Mouse (Mus musculus): ENCODE measurements around the gene Cacna1s.

Gene Cacna1s

DNA sequence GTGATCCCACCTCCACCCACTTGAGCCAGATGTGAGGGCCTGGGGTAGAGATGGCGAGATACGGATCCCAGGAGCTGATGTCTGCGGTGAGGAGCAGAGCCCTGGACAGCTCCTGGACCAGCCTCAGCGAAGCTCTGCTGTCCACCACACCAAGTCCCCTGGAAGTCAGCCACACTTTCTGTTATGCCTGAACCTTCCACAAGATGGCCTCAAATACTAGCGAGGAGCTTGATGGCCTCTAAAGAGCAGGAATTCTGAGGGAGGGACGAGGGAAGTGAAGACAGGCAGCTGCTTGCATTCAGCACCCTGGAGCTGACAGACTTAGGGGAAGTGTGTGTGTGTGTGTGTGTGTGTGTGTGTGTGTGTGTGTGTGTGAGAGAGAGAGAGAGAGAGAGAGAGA, 1.1 kb upstream of the Cacna1s start:
- peak; percentile 67 for DNase-seq

- DNase-seq = peak; percentile 47
Observed at GRCm38 (mm10) chr1:136055771-136056170, 3.2 kb downstream of the Cacna1s start.

GRCm38 (mm10) chr1:136058594-136058993, 6.0 kb downstream of the Cacna1s start:
- no peak for DNase-seq

DNA sequence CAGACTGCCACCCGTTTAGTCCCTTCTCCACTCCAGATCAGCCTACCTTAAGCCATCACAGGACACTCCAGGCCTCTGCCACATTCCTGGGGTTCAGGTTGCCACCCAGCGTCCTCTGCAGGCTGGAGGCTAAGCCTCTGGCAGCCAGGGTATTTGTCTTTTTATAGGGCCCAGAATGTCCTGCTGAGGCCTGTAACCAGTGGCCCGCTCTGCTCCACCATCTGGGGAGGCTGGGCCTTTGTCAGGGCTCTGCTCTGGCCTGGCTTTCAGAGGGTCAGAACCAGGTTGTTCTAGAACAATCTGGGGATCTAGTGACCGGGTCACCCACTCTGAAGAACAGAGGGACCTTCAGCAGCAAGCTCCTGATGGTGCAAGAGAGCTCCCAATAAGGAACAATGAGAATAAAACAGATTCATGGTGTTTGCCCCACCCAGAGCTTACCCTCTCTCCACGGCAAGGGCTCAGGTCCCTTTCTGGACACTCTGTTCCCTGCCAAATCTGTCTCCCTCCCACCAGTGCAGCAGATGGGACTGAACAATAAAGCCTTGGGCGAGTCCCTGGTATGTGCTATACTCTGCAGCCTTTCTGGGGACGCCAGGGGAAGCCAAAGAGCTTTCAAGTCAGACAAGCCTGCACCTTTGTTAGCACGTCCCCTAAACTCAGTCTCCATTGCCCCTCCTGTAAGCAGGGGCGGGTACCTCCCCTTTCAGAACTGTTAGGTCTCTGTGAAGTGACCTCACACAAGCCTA, 8.7 kb downstream of the Cacna1s start:
- DNase-seq = peak; percentile 85

GRCm38 (mm10) chr1:136061790-136062141, 9.2 kb downstream of the Cacna1s start:
- DNase-seq = no peak

GRCm38 (mm10) chr1:136063991-136064390, 11.4 kb downstream of the Cacna1s start:
- peak; percentile 67 for DNase-seq

DNA sequence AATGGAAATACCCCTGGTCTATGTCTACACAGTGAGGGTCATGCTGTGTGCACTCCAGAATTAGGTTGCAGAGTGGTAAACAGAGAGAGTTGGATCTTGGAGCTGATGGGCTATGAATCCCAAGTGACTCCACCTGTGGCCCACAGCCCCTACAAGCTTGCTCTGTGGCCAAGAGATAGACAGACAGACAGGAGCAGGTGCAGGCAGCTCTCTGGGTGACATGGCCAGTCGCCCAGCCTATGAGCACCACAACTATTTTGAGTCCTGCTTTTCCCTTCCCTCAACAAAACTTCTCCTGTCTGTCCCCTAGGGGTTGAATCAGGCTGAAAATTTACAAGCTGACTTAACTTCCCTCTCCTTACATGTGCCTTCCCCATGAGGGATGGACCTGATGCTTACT, 14.1 kb downstream of the Cacna1s start:
- no peak for DNase-seq

DNA sequence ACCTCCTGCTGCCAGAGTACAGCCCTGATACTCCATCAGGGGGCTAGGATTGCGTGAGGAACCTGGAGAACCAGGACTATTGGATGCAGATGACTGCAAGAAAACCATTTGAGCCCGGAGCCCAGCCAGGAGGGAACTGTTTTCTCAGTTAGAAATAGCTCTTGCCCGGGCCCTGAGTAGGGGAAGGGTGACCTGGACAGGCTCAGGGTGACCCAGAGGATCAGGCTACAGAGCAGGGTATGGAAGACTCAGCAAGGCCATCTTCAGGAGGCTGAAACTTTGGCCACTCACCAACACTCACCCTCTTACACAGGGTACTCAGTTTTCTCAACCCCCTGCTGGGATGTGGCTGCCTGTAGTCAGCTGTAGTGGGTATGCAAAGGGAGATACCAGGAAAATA, 15.0 kb downstream of the Cacna1s start:
- DNase-seq = peak; percentile 3

DNA sequence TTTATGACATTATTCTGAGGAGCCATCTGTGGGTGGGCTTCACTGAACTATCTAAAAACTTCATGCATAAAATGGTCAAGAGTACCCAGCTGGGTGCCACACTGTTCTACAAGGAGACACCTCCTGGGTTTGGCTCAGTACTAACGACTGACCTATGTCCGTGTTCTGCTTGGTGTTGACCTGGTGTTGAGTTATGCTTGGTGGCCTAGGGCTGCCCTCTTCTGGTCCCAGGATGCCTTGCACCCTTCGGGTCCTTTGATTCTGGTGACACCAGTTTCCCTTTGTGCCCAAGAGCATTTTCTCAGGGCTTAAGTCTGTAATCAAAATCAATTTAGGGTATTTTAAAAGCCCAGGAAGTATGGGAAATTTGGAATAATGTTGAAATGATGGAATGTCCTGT, 23.5 kb downstream of the Cacna1s start:
- no peak for DNase-seq

DNA sequence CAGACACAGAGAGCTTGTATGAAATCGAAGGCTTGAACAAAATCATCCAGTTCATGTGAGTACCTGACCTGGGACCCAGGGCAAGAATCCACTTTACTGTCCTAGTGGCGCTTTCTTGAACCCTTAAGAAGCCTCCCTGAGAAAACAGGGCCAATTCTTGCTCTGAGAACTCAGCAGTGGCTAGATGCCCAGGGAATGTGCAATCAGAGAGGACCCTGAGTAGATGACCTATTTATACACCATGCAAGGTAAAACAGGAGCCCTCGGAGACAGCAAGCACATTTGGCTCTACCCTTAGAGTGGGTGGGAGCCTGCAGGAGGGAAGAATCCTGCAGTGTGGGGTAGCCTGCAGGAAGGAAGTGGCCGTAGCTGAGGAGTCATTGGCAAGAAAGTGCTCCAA, 25.1 kb downstream of the Cacna1s start:
- DNase-seq = no peak

- DNase-seq = no peak
Observed at GRCm38 (mm10) chr1:136081161-136081560, 28.6 kb downstream of the Cacna1s start.

DNA sequence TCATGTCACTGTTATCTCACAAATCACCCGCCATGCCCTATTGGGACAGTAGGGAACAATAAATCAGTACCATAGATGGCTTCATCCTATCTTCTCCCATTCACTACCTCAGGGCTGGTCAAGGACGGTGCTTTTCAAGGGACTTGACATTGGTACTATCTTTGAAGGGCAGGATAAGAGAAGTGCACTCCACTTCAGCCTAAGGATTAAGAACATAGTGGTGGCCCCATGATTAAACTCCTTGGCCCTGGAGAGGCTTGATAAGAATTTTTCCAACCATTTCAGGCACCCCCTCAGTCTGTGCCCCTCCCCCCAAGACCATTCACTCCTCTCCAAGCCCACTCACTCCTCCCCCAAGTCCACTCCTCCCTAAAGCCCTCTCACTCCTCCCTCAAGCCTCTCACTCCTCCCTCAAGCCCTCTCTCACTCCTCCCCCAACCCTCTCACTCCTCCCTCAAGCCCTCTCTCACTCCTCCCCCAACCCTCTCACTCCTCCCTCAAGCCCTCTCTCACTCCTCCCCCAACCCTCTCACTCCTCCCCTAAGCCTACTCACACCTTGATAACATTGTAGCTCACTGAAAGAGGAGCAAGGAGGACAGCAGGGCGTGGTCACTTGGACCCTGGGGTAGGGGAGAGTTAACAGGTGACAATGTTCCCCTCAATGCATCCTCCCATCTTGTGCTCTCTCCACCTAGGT, 33.6 kb downstream of the Cacna1s start:
- no peak for DNase-seq

- no peak for DNase-seq
Observed at GRCm38 (mm10) chr1:136089368-136090165, 37.0 kb downstream of the Cacna1s start.

GRCm38 (mm10) chr1:136093726-136094125, 41.2 kb downstream of the Cacna1s start:
- DNase-seq = no peak

DNA sequence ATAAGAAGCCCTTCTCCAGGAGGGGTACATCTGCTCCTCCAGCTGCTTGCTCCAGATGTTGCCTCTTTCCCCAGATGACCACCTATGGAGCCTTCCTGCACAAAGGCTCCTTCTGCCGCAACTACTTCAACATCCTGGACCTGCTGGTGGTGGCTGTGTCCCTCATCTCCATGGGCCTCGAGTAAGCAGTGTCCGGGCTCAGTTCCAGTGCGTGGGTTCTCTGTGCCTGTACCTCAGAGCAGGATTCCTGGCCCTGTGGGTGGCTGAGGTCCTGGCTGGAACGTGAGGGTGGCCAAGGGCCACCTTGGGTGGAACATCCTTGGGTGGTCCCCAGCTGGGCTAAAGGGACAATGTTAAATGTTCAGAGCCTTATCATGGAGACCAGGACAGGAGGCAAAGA, 42.3 kb downstream of the Cacna1s start:
- DNase-seq = no peak

- DNase-seq = no peak
Observed at GRCm38 (mm10) chr1:136102094-136102493, 49.5 kb downstream of the Cacna1s start.

DNA sequence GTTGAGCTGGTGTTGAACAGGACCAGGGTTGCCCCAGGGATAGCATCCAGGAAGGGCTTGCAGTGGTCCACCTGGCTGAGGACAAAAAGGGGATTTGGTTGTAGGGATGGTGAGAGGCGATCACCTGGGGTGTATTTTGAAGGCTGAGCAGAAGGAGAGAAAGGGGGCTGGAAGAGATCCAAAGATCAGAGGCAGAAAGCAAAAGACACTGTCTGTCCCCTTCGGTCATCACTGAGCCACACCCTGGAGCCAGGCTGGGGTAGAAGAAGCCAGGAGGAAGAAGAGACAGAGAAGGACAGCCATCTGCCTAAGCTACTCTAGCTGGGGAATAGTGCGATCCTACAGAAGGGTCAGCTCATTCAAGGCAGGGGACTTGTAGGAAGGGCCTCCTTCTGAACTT, 50.0 kb downstream of the Cacna1s start:
- DNase-seq = no peak

- DNase-seq = no peak
Observed at GRCm38 (mm10) chr1:136102981-136103380, 50.4 kb downstream of the Cacna1s start.

DNA sequence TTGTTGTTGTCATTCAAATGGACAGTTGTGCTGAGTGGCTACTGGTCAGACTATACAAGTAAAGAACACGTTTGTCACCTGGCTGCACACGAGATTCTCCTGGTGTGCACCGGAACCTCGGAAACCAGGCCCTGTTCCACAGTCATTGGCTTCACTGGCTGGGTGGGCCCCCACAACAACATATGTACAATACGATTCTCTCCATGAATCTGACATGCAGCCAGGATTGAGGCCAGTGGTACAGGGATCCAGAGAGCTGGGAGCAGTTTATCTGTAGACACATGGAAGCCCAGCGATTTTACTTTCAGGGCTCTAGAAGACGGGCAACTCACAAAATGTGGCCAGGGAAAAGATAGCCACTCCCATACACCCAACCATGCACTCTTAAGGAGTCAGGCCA, 51.1 kb downstream of the Cacna1s start:
- no peak for DNase-seq

DNA sequence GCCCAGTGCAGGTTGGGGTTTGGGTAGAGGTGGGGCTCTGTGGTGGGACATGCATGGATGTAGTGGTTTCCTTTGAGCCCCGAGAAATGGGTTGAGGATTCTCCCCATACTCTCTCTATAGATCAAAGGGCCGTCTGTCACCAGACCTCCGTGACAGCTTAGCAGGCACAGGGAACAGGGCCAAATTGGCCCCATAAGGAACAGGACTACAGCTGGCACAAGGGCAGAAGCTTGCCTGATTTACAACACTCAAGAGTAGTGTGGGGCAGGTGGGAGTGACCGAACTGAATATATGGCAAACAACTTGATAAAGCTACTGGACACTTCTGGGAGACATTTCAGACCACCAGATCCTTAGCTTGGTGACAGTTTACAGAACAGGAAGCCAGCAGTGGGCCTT, 52.2 kb downstream of the Cacna1s start:
- DNase-seq = no peak

DNA sequence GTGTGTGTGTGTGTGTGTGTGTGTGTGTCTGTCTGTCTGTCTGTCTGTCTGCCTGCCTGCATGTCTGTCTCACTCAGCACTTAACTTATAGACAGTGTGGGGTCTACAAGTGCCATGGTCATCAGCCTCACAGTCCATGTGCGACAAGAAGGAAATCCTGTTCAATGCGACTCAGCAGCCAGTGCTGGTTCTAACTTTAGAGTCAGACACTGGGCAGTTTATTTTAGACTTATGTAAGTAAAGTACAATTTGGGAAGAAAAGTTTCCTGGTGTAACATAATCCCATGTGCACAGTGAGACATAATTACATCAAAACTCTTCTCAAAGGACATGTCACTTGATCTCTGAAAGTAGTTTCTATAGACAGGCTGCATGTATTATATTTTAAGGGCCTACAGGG, 56.9 kb downstream of the Cacna1s start:
- DNase-seq = no peak

DNA sequence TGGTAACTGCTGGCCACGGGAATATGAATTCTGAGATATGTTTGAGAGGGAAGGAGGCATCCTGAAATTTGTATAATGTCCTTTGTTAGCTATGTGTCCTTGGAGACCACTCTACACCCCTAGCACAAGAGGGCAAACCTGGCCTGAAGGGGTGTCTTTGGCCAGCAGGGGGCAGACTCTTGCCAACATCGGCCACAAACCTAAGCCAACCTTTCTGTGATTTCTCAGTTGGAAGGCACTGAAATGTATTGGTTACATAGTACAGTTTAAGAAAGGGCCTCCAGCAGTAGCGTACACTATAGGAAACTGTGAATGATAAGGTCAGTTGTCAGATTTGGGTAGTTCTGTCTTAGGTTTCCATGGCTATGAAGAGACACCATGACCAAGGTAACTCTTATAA, 63.6 kb downstream of the Cacna1s start:
- peak; percentile 68 for DNase-seq

DNA sequence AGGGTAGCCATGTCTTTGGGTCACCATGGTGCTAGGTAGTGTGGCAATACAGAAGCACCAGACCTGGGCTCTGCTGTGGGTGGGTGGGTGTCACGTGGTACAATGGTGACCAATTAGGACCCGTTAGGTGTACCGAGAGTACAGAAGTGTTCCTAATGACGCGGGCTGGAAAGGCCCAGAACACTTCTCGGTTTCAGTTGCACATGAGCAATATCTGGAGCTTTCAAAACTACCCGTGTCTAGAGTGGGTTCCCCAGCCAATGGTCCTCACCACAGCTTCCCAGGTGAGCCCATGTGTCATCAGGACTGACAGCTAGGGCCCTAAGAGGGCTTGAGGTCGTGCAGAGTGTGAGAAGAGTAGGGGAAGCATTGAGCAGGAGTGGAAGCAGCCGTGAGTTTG, 64.5 kb downstream of the Cacna1s start:
- DNase-seq = no peak

DNA sequence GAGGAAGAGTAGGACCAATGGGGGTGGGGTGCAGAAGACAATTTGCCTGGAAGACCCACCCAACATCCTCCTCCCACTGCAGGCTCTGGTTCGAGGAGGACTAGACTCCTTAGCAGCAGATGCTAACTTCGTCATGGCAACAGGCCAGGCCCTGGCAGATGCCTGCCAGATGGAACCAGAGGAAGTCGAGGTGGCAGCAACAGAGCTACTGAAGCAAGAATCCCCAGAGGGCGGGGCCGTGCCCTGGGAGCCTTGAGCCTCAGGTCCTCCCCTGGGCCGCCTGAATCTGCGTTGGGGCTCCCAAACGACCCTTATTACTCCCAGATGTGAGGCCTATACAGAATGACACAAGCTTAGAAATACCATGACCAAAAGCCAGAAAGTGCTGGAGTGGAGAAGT, 66.3 kb downstream of the Cacna1s start:
- peak; percentile 86 for DNase-seq
